Mouse (Mus musculus) C2C12 (cell line): ENCODE measurements at regions not wholly inside any gene's neighbourhood (a gene's known extent, or its start where the extent isn't known, plus 50 kb on each side); places are given as distances from the start of the nearest gene placed in this dataset.
"Not testable (repeated sequence)": the region's sequence is repeated elsewhere in the genome, so short reads cannot be mapped to it uniquely, and the experiment has no call there.

Experiments used
- CTCF ChIP-seq: IDR thresholded peaks from one replicate; pipeline ENCODE4 v1.5.1; 2011; ENCODE audit not compliant: control insufficient read depth, insufficient read depth, insufficient read length
- MAX ChIP-seq: IDR thresholded peaks from one replicate; pipeline ENCODE4 v1.6.1; 2011; ENCODE audit warnings: mild to moderate bottlenecking, control low read depth

GRCm38 (mm10) chr14:53080556-53080955, 585.0 kb upstream of the Olfr1507 start:
- TF ChIP-seq CTCF, MAX: not testable (repeated sequence)
